ENCODE assay signal across 8 mouse cellular contexts in genomic region chr16:17144339-17144738, GRCm38 (mm10). TPM values are rescaled to one million over a fixed set of nuclear protein-coding genes. Genes with fewer than 3 reads are reported as not detected.
DNase-seq lines count a peak whose midpoint lies in the region; ATAC-seq and TF ChIP-seq lines count a peak whose summit lies in the region.

Gene Ydjc, plus strand, starts transcription at chr16:17144621.

- intact Hi-C loops in left cerebral cortex, postnatal 4 days (cut with DNase I): no loop called here

- H3K4me1 ChIP-seq in testis, adult 2 months (ENCODE audit: control insufficient read depth, insufficient read depth, low read length): peaks cover 5% of the 10 kb centered on the region
- H3K4me1 ChIP-seq in forebrain, embryonic 16.5 days (replicated peaks; ENCODE audit: control insufficient read depth, insufficient read depth, low read length): peaks cover 14% of the 10 kb centered on the region
- H3K4me1 ChIP-seq in heart, embryonic 10.5 days: peaks cover 16% of the 10 kb centered on the region

- no peak within 1 kb of the TSS for H3K9ac ChIP-seq in forebrain, embryonic 16.5 days (replicated peaks; ENCODE audit: low read depth, low read length)

- H3K4me3 ChIP-seq in testis, adult 2 months (ENCODE audit: control insufficient read depth, low read depth, low read length): peak within 1 kb of the TSS; percentile 86
- H3K4me3 ChIP-seq in forebrain, embryonic 16.5 days (replicated peaks; ENCODE audit: low read length): no peak within 1 kb of the TSS
- H3K4me3 ChIP-seq in heart, embryonic 10.5 days: no peak within 1 kb of the TSS

- peak within 1 kb of the TSS; percentile 73 for H3K27ac ChIP-seq in testis, adult 2 months (ENCODE audit: control insufficient read depth, insufficient read depth, low read depth, low read length)
- no peak within 1 kb of the TSS for H3K27ac ChIP-seq in forebrain, embryonic 16.5 days (ENCODE audit: low read length)
- H3K27ac ChIP-seq in heart, embryonic 10.5 days: no peak within 1 kb of the TSS

- DNase-seq in testis, postnatal 10 days (ENCODE audit: low spot score): no peak
- DNase-seq in left cerebral cortex, postnatal 4 days: no peak
- peak; percentile 48 for DNase-seq in testis, postnatal 14 days (ENCODE audit: low spot score)
- no peak for DNase-seq in thymus, postnatal 25 days
- no peak for DNase-seq in heart, adult 11 months
- no peak for DNase-seq in heart, embryonic 10.5 days (ENCODE audit: low spot score)

- H3K36me3 ChIP-seq in testis, adult 2 months (ENCODE audit: control insufficient read depth, insufficient read depth, low read length): no peaks in the 10 kb centered on the region
- no peaks in the 10 kb centered on the region for H3K36me3 ChIP-seq in forebrain, embryonic 16.5 days (ENCODE audit: control insufficient read depth, insufficient read depth)
- H3K36me3 ChIP-seq in heart, embryonic 10.5 days: no peaks in the 10 kb centered on the region

- no peak for ATAC-seq in forebrain, embryonic 16.5 days

- peak; percentile 46; the same call in 1 of the 2 replicates for TF ChIP-seq POLR2A in testis, adult 2 months (IDR thresholded peaks at IDR 0.05; ENCODE audit: control insufficient read depth, low read depth, low read length)

- H3K27me3 ChIP-seq in testis, adult 2 months (ENCODE audit: control insufficient read depth, insufficient read depth, low read length): no peaks in the 10 kb centered on the region
- no peaks in the 10 kb centered on the region for H3K27me3 ChIP-seq in forebrain, embryonic 16.5 days (replicated peaks; ENCODE audit: control insufficient read depth, insufficient read depth, low read length)
- no peaks in the 10 kb centered on the region; the same call in 1 of the 2 replicates for H3K27me3 ChIP-seq in heart, embryonic 10.5 days (ENCODE audit: insufficient read depth, poor library complexity, severe bottlenecking)

- H3K4me2 ChIP-seq in forebrain, embryonic 16.5 days (ENCODE audit: low read length): no peak within 1 kb of the TSS

- no peaks in the 10 kb centered on the region for H3K9me3 ChIP-seq in forebrain, embryonic 16.5 days (ENCODE audit: control insufficient read depth, low read length)
- no peaks in the 10 kb centered on the region for H3K9me3 ChIP-seq in heart, embryonic 10.5 days

- no peak for TF ChIP-seq CTCF in testis, adult 2 months (IDR thresholded peaks at IDR 0.05; ENCODE audit: control insufficient read depth, insufficient read depth, insufficient replicate concordance, low read depth, low read length)

- 16% methylated on average over 7 of the region's 7 CpGs for WGBS in forebrain, embryonic 16.5 days
- WGBS in heart, embryonic 10.5 days: 18% methylated on average over 7 of the region's 7 CpGs

RNA-seq across cellular contexts. Expression of gene Ydjc, which starts in this region (rescaled TPM):
- 51.5 and 58.7 TPM in 2 replicates for polyA plus RNA-seq in testis, adult 2 months (2012; rRNA removed)
- 26.2 and 32.9 TPM in 2 replicates for polyA plus RNA-seq in forebrain, embryonic 16.5 days (2015; fragmentation: Nextera tagmentation; extraction: Ambion mirVana)
- total RNA-seq in left cerebral cortex, postnatal 4 days (2021): 10 to 100 TPM; 71.3 to 74.5 TPM
- polyA plus RNA-seq in heart, embryonic 10.5 days (2016; fragmentation: Nextera tagmentation; extraction: Ambion mirVana): 5.6 and 9.8 TPM in 2 replicates
